Comparison of ENCODE assay signal across 9 mouse cellular contexts in the genomic region with DNA sequence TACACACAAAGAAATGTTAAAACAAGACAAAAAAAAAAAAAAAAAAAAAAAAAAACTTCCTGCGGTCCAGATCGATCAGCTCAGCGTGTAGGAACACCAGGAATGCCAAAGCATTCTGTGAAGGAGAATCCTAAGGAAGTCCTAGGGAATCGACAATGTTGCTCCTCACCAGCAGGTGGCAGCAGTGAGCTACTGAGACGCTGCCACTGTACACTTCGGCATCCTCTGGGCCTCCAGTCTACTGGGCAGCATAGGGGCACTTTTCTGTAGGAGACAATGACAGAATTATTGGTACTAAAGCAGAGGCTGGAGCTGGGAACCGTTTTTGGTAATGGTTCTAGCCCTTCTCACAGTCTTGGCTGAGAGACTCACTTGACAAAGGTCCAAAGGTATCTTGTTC. TPM values are rescaled to one million over a fixed set of nuclear protein-coding genes. Genes with fewer than 3 reads are reported as not detected.
DNase-seq lines count a peak whose midpoint lies in the region; ATAC-seq and TF ChIP-seq lines count a peak whose summit lies in the region.
"Had no signal": no experiment of that assay in that cellular context is flagged by ENCODE, and none has a peak within 500 bp of the region (broad histone marks: within the 10 kb centered on the region; RNA-seq: fewer than 3 reads in every experiment).

No protein-coding gene starts in this region.

- H3K4me2 ChIP-seq in hindbrain, embryonic 12.5 days (replicated peaks): no peak overlapping the region
- no peak overlapping the region for H3K4me2 ChIP-seq in lung, postnatal 0 days (replicated peaks; ENCODE audit: low read depth, low read length)
- H3K4me2 ChIP-seq: liver, embryonic 15.5 days had no signal

- no peak for TF ChIP-seq EP300 in lung, postnatal 0 days (IDR thresholded peaks at IDR 0.05)

- peak; percentile 88 for TF ChIP-seq CTCF in Patski (IDR thresholded peaks at IDR 0.05)
- peak; percentile 97 for TF ChIP-seq CTCF in lung, postnatal 0 days (IDR thresholded peaks at IDR 0.05)

- no peak overlapping the region for H3K9ac ChIP-seq in hindbrain, embryonic 12.5 days
- H3K9ac ChIP-seq in lung, postnatal 0 days (replicated peaks; ENCODE audit: low read depth): no peak overlapping the region
- H3K9ac ChIP-seq: liver, embryonic 15.5 days had no signal

- H3K9me3 ChIP-seq in hindbrain, embryonic 12.5 days (replicated peaks): no peaks in the 10 kb centered on the region
- H3K9me3 ChIP-seq in lung, postnatal 0 days (ENCODE audit: low read length): no peaks in the 10 kb centered on the region
- H3K9me3 ChIP-seq: liver, embryonic 15.5 days had no signal

- H3K4me3 ChIP-seq in hindbrain, embryonic 12.5 days: no peak overlapping the region
- no peak overlapping the region for H3K4me3 ChIP-seq in lung, postnatal 0 days (ENCODE audit: low read depth, low read length)
- H3K4me3 ChIP-seq: liver, embryonic 15.5 days had no signal

- WGBS in hindbrain, embryonic 12.5 days: 4% methylated on average over 7 of the region's 7 CpGs
- WGBS in lung, postnatal 0 days: under 1% methylated on average over 7 of the region's 7 CpGs

- POLR2A ChIA-PET in Patski (lab: Charles Lee): interaction anchor here (0.7 to 1.3 kb wide), 5 partner anchors 18 to 77 kb away, joined by 3 to 5 read pairs (median 3); no protein-coding TSS in a partner anchor

- H3K27ac ChIP-seq in hindbrain, embryonic 12.5 days: no peak overlapping the region
- H3K27ac ChIP-seq in lung, postnatal 0 days (ENCODE audit: low read length): no peak overlapping the region
- H3K27ac ChIP-seq: liver, embryonic 15.5 days had no signal

- no peak for DNase-seq in Patski (ENCODE audit: low read depth, low spot score)
- DNase-seq in cerebellum, postnatal 14 days: peak; percentile 92
- DNase-seq in frontal cortex, postnatal 25 days (ENCODE audit: low spot score in 2 of 2): peak; percentile 66 to 78
- DNase-seq in layer of hippocampus, postnatal 10 days (ENCODE audit: low spot score in 2 of 2): peak; percentile 83 to 86
- peak; percentile 90 for DNase-seq in lung, postnatal 0 days (ENCODE audit: low spot score)
- DNase-seq in ovary, postnatal 36 days (ENCODE audit: low spot score): peak; percentile 82
- DNase-seq in thymus, postnatal 14 days: peak; percentile 76

- H3K27me3 ChIP-seq in Patski: no peaks in the 10 kb centered on the region
- peaks cover 3% of the 10 kb centered on the region; the same call in 1 of the 2 replicates for H3K27me3 ChIP-seq in hindbrain, embryonic 12.5 days
- no peaks in the 10 kb centered on the region for H3K27me3 ChIP-seq in lung, postnatal 0 days (replicated peaks; ENCODE audit: insufficient read depth, low read length)

- no peak for ATAC-seq in Patski
- peak; percentile 60 for ATAC-seq in hindbrain, embryonic 12.5 days (ENCODE audit: low FRiP score)
- ATAC-seq in lung, postnatal 0 days: peak; percentile 57

- peaks cover 14% of the 10 kb centered on the region for H3K4me1 ChIP-seq in hindbrain, embryonic 12.5 days
- peaks cover 7% of the 10 kb centered on the region; the same call in 1 of the 2 replicates for H3K4me1 ChIP-seq in lung, postnatal 0 days (ENCODE audit: insufficient read depth, low read depth, low read length)

- in situ Hi-C loops in Patski (cut with MboI; ENCODE audit: low pct_unique_long_range_greater_than_20kb): no loop called here

- CTCF ChIA-PET in Patski (lab: Charles Lee): interaction anchor here (0.6 to 2.9 kb wide), 24 partner anchors 10 to 606 kb away, joined by 3 to 26 read pairs (median 4); a partner anchor contains a TSS

- H3K36me3 ChIP-seq in hindbrain, embryonic 12.5 days: no peaks in the 10 kb centered on the region
- no peaks in the 10 kb centered on the region for H3K36me3 ChIP-seq in lung, postnatal 0 days (ENCODE audit: insufficient read depth, low read length)
- H3K36me3 ChIP-seq: liver, embryonic 15.5 days had no signal

RNA-seq across cellular contexts. Expression of a gene that starts 14.6 kb away (rescaled TPM):
- not detected for polyA plus RNA-seq in Patski (2021)
- 1.9 and 2.1 TPM in 2 replicates for polyA plus RNA-seq in hindbrain, embryonic 12.5 days (2016; fragmentation: Nextera tagmentation; extraction: Ambion mirVana)
- total RNA-seq in layer of hippocampus, postnatal 10 days (2021): under 1 TPM; 0.18 to 0.27 TPM
- not detected in 2 replicates for polyA plus RNA-seq in lung, postnatal 0 days (2015; fragmentation: Nextera tagmentation; extraction: Ambion mirVana)
- polyA plus RNA-seq: liver, embryonic 15.5 days had no signal

RNA-seq across cellular contexts. Expression of a gene that starts 24.4 kb away (rescaled TPM):
- polyA plus RNA-seq in Patski (2021): 30.6 TPM
- polyA plus RNA-seq in hindbrain, embryonic 12.5 days (2016; fragmentation: Nextera tagmentation; extraction: Ambion mirVana): 9.1 and 9.3 TPM in 2 replicates
- 10 to 100 TPM; 26.2 to 27.6 TPM for total RNA-seq in layer of hippocampus, postnatal 10 days (2021)
- polyA plus RNA-seq in lung, postnatal 0 days (2015; fragmentation: Nextera tagmentation; extraction: Ambion mirVana): 7.3 and 8.6 TPM in 2 replicates

RNA-seq across cellular contexts. Expression of a gene that starts 31.0 kb away (rescaled TPM):
- polyA plus RNA-seq in Patski (2021): 43.3 TPM
- 54.6 and 60.9 TPM in 2 replicates for polyA plus RNA-seq in hindbrain, embryonic 12.5 days (2016; fragmentation: Nextera tagmentation; extraction: Ambion mirVana)
- 10 to 100 TPM; 23.2 to 26.3 TPM for total RNA-seq in layer of hippocampus, postnatal 10 days (2021)
- 16.2 and 17.0 TPM in 2 replicates for polyA plus RNA-seq in lung, postnatal 0 days (2015; fragmentation: Nextera tagmentation; extraction: Ambion mirVana)

RNA-seq across cellular contexts. Expression of a gene that starts 50.1 kb away (rescaled TPM):
- polyA plus RNA-seq in Patski (2021): 87.1 TPM
- 78.4 and 90.8 TPM in 2 replicates for polyA plus RNA-seq in hindbrain, embryonic 12.5 days (2016; fragmentation: Nextera tagmentation; extraction: Ambion mirVana)
- 10 to 100 TPM; 61.8 to 62.8 TPM for total RNA-seq in layer of hippocampus, postnatal 10 days (2021)
- 46.1 and 48.3 TPM in 2 replicates for polyA plus RNA-seq in lung, postnatal 0 days (2015; fragmentation: Nextera tagmentation; extraction: Ambion mirVana)

RNA-seq across cellular contexts. Expression of a gene that starts 55.7 kb away (rescaled TPM):
- 642 TPM for polyA plus RNA-seq in Patski (2021)
- polyA plus RNA-seq in hindbrain, embryonic 12.5 days (2016; fragmentation: Nextera tagmentation; extraction: Ambion mirVana): 331 and 402 TPM in 2 replicates
- 100 to 1,000 TPM; 379 to 390 TPM for total RNA-seq in layer of hippocampus, postnatal 10 days (2021)
- polyA plus RNA-seq in lung, postnatal 0 days (2015; fragmentation: Nextera tagmentation; extraction: Ambion mirVana): 457 and 467 TPM in 2 replicates
